Mouse (Mus musculus): ENCODE results near the gene Slc28a3. TPM values are rescaled to one million over a fixed set of nuclear protein-coding genes. Genes with fewer than 3 reads are reported as not detected.

Slc28a3 gene
- polyA plus RNA-seq, 1 experiment from 2014 or later, result not detected

GRCm38 (mm10) chr13:58610059-58610458, 618 bp downstream of the Slc28a3 start:
- Histone ChIP-seq H3K4me2 (replicated peaks) (no peak overlapping the region), H3K4me3 (no peak overlapping the region), H3K27me3 (no peaks in the 10 kb centered on the region), H3K36me3 (no peaks in the 10 kb centered on the region), H3K9ac (replicated peaks) (no peak overlapping the region), H3K4me1 (no peaks in the 10 kb centered on the region), H3K27ac (replicated peaks) (no peak overlapping the region), H3K9me3 (no peaks in the 10 kb centered on the region)
- WGBS, result 27% methylated on average over 7 of the region's 7 CpGs
- ATAC-seq (replicated peaks), result no peak

GRCm38 (mm10) chr13:58601201-58601855, 9.3 kb downstream of the Slc28a3 start:
- no peaks in the 10 kb centered on the region for H3K4me1 ChIP-seq
- H3K36me3 ChIP-seq, result no peaks in the 10 kb centered on the region
- WGBS, result 68% methylated on average over 10 of the region's 10 CpGs
- no peak overlapping the region for H3K27ac ChIP-seq (replicated peaks)
- no peaks in the 10 kb centered on the region for H3K9me3 ChIP-seq
- no peak overlapping the region for H3K4me3 ChIP-seq
- no peak for ATAC-seq (replicated peaks)
- H3K4me2 ChIP-seq (replicated peaks), result no peak overlapping the region
- no peak overlapping the region for H3K9ac ChIP-seq (replicated peaks)
- no peaks in the 10 kb centered on the region for H3K27me3 ChIP-seq

- Histone ChIP-seq H3K4me1 (no peaks in the 10 kb centered on the region), H3K4me2 (replicated peaks) (no peak overlapping the region), H3K27me3 (no peaks in the 10 kb centered on the region), H3K36me3 (no peaks in the 10 kb centered on the region), H3K9me3 (no peaks in the 10 kb centered on the region), H3K4me3 (no peak overlapping the region), H3K27ac (replicated peaks) (no peak overlapping the region), H3K9ac (replicated peaks) (no peak overlapping the region)
- WGBS, result 77% methylated on average over 4 of the region's 4 CpGs
- ATAC-seq (replicated peaks), result no peak
Measured at GRCm38 (mm10) chr13:58598578-58598977, 12.1 kb downstream of the Slc28a3 start.

- H3K36me3 ChIP-seq, result no peaks in the 10 kb centered on the region
- H3K9me3 ChIP-seq, result no peaks in the 10 kb centered on the region
- H3K9ac ChIP-seq (replicated peaks), result no peak overlapping the region
- H3K27ac ChIP-seq (replicated peaks), result no peak overlapping the region
- 40% methylated on average over 7 of the region's 7 CpGs for WGBS
- peaks cover 15% of the 10 kb centered on the region for H3K4me1 ChIP-seq
- no peaks in the 10 kb centered on the region for H3K27me3 ChIP-seq
- ATAC-seq (replicated peaks), result no peak
- H3K4me2 ChIP-seq (replicated peaks), result no peak overlapping the region
- H3K4me3 ChIP-seq, result no peak overlapping the region
Measured at GRCm38 (mm10) chr13:58593129-58593528, 17.5 kb downstream of the Slc28a3 start.

- 87% methylated on average over 7 of the region's 7 CpGs for WGBS
- Histone ChIP-seq H3K4me2 (replicated peaks) (no peak overlapping the region), H3K27ac (replicated peaks) (no peak overlapping the region), H3K4me1 (peaks cover 17% of the 10 kb centered on the region), H3K9ac (replicated peaks) (no peak overlapping the region), H3K36me3 (no peaks in the 10 kb centered on the region), H3K4me3 (no peak overlapping the region), H3K9me3 (no peaks in the 10 kb centered on the region), H3K27me3 (no peaks in the 10 kb centered on the region)
- no peak for ATAC-seq (replicated peaks)
Measured at GRCm38 (mm10) chr13:58591912-58592311, 18.8 kb downstream of the Slc28a3 start.

GRCm38 (mm10) chr13:58590630-58591029, 20.0 kb downstream of the Slc28a3 start:
- WGBS, result 43% methylated on average over 6 of the region's 6 CpGs
- no peak for ATAC-seq (replicated peaks)
- no peak overlapping the region for H3K4me2 ChIP-seq (replicated peaks)
- H3K36me3 ChIP-seq, result no peaks in the 10 kb centered on the region
- peaks cover 17% of the 10 kb centered on the region for H3K4me1 ChIP-seq
- H3K27me3 ChIP-seq, result no peaks in the 10 kb centered on the region
- no peaks in the 10 kb centered on the region for H3K9me3 ChIP-seq
- H3K9ac ChIP-seq (replicated peaks), result no peak overlapping the region
- no peak overlapping the region for H3K4me3 ChIP-seq
- no peak overlapping the region for H3K27ac ChIP-seq (replicated peaks)

- Histone ChIP-seq H3K4me2 (replicated peaks) (peak overlapping the region; percentile 32), H3K27me3 (no peaks in the 10 kb centered on the region), H3K9ac (replicated peaks) (no peak overlapping the region), H3K27ac (replicated peaks) (peak overlapping the region; percentile 42; the same call in 1 of the 2 replicates), H3K4me3 (peak overlapping the region; percentile 12; the same call in 1 of the 2 replicates), H3K36me3 (no peaks in the 10 kb centered on the region), H3K4me1 (peaks cover 17% of the 10 kb centered on the region), H3K9me3 (no peaks in the 10 kb centered on the region)
- 1% methylated on average over 9 of the region's 9 CpGs for WGBS
- peak; percentile 70 for ATAC-seq (replicated peaks)
Measured at GRCm38 (mm10) chr13:58589517-58589858, 21.2 kb downstream of the Slc28a3 start.

- Histone ChIP-seq H3K4me1 (peaks cover 17% of the 10 kb centered on the region), H3K9me3 (no peaks in the 10 kb centered on the region), H3K4me3 (peak overlapping the region; percentile 12; the same call in 1 of the 2 replicates), H3K27me3 (no peaks in the 10 kb centered on the region), H3K9ac (replicated peaks) (no peak overlapping the region), H3K4me2 (replicated peaks) (peak overlapping the region; percentile 32), H3K27ac (replicated peaks) (peak overlapping the region; percentile 52), H3K36me3 (no peaks in the 10 kb centered on the region)
- ATAC-seq (replicated peaks), result peak; percentile 57; the same call in 1 of the 2 replicates
- WGBS, result 45% methylated on average over 15 of the region's 15 CpGs
Measured at GRCm38 (mm10) chr13:58588655-58589516, 21.8 kb downstream of the Slc28a3 start.

- Histone ChIP-seq H3K27ac (replicated peaks) (no peak overlapping the region), H3K4me1 (peaks cover 17% of the 10 kb centered on the region), H3K36me3 (no peaks in the 10 kb centered on the region), H3K9me3 (no peaks in the 10 kb centered on the region), H3K4me2 (replicated peaks) (no peak overlapping the region), H3K27me3 (no peaks in the 10 kb centered on the region), H3K9ac (replicated peaks) (no peak overlapping the region), H3K4me3 (no peak overlapping the region)
- ATAC-seq (replicated peaks), result no peak; the same call in 1 of the 2 replicates
- WGBS, result 83% methylated on average over 7 of the region's 7 CpGs
Measured at GRCm38 (mm10) chr13:58587962-58588361, 22.7 kb downstream of the Slc28a3 start.

- Histone ChIP-seq H3K4me2 (replicated peaks) (no peak overlapping the region), H3K27me3 (no peaks in the 10 kb centered on the region), H3K27ac (replicated peaks) (no peak overlapping the region), H3K4me3 (no peak overlapping the region), H3K4me1 (peaks cover 2% of the 10 kb centered on the region), H3K9ac (replicated peaks) (no peak overlapping the region), H3K9me3 (no peaks in the 10 kb centered on the region), H3K36me3 (no peaks in the 10 kb centered on the region)
- WGBS, result 86% methylated on average over 9 of the region's 9 CpGs
- ATAC-seq (replicated peaks), result no peak
Measured at GRCm38 (mm10) chr13:58566181-58566580, 44.5 kb downstream of the Slc28a3 start.

- peak overlapping the region; percentile 12 for H3K27ac ChIP-seq (replicated peaks)
- H3K9me3 ChIP-seq, result no peaks in the 10 kb centered on the region
- 46% methylated on average over 15 of the region's 15 CpGs for WGBS
- no peaks in the 10 kb centered on the region for H3K27me3 ChIP-seq
- H3K9ac ChIP-seq (replicated peaks), result no peak overlapping the region
- no peak overlapping the region for H3K4me3 ChIP-seq
- H3K36me3 ChIP-seq, result no peaks in the 10 kb centered on the region
- 0 out of 2 replicates have a peak overlapping the region, but pooled peaks have one; percentile 0 for H3K4me2 ChIP-seq (replicated peaks)
- ATAC-seq (replicated peaks), result peak; percentile 82
- H3K4me1 ChIP-seq, result peaks cover 23% of the 10 kb centered on the region
Measured at GRCm38 (mm10) chr13:58560497-58561138, 50.1 kb downstream of the Slc28a3 start.

- Histone ChIP-seq H3K9ac (replicated peaks) (no peak overlapping the region), H3K4me2 (replicated peaks) (no peak overlapping the region), H3K27ac (replicated peaks) (no peak overlapping the region), H3K4me3 (no peak overlapping the region), H3K4me1 (peaks cover 23% of the 10 kb centered on the region), H3K9me3 (no peaks in the 10 kb centered on the region), H3K27me3 (no peaks in the 10 kb centered on the region), H3K36me3 (no peaks in the 10 kb centered on the region)
- ATAC-seq (replicated peaks), result peak; percentile 87
- 56% methylated on average over 12 of the region's 12 CpGs for WGBS
Measured at GRCm38 (mm10) chr13:58558216-58558615, 52.5 kb downstream of the Slc28a3 start.

Measured in forebrain, embryonic 15.5 days (tissue).